Mouse (Mus musculus) thymus, postnatal 10 days (tissue): ENCODE results near the gene Fam163b.
A peak's percentile ranks its signal among the peaks of the same experiment; 100 is the strongest.

Experiments used
- DNase-seq, 2 experiments: peaks; one replicate each; pipeline ENCODE4 v3.0.0; 2021; ENCODE audit warnings: low spot score in 2 of 2

Gene Fam163b

GRCm38 (mm10) chr2:27135935-27136334 is 6.4 kb downstream of the Fam163b start:
- DNase-seq = no peak

- no peak for DNase-seq
These were observed 13.3 kb downstream of the Fam163b start for GRCm38 (mm10) chr2:27128990-27129389.

GRCm38 (mm10) chr2:27126496-27126895 is 15.8 kb downstream of the Fam163b start:
- peak; percentile 46 to 61 for DNase-seq

GRCm38 (mm10) chr2:27125979-27126378 is 16.3 kb downstream of the Fam163b start:
- peak; percentile 72 to 86 for DNase-seq

GRCm38 (mm10) chr2:27123121-27123520 is 19.2 kb downstream of the Fam163b start:
- DNase-seq = peak; percentile 51 to 67

- peak in 1 of 2 experiments; percentile 28 for DNase-seq
These were observed 19.7 kb downstream of the Fam163b start for GRCm38 (mm10) chr2:27122578-27122977.

- DNase-seq = peak; percentile 92 to 97
These were observed 20.5 kb downstream of the Fam163b start for GRCm38 (mm10) chr2:27121626-27122355.

GRCm38 (mm10) chr2:27120241-27120641 is 22.1 kb downstream of the Fam163b start:
- DNase-seq = peak; percentile 45

- no peak for DNase-seq
These were observed 22.5 kb downstream of the Fam163b start for GRCm38 (mm10) chr2:27119766-27120165.

GRCm38 (mm10) chr2:27118452-27118851 is 23.8 kb downstream of the Fam163b start:
- no peak for DNase-seq

- DNase-seq = no peak
These were observed 28.1 kb downstream of the Fam163b start for GRCm38 (mm10) chr2:27114169-27114568.

GRCm38 (mm10) chr2:27112585-27112984 is 29.7 kb downstream of the Fam163b start:
- DNase-seq = no peak

- no peak for DNase-seq
These were observed 33.2 kb downstream of the Fam163b start for GRCm38 (mm10) chr2:27109052-27109451.

- DNase-seq = no peak
These were observed 34.1 kb downstream of the Fam163b start for GRCm38 (mm10) chr2:27108144-27108543.

GRCm38 (mm10) chr2:27106816-27107215 is 35.5 kb downstream of the Fam163b start:
- DNase-seq = no peak

- DNase-seq = no peak
These were observed 38.7 kb downstream of the Fam163b start for GRCm38 (mm10) chr2:27103554-27103953.

- DNase-seq = no peak
These were observed 44.5 kb downstream of the Fam163b start for GRCm38 (mm10) chr2:27097776-27098175.

GRCm38 (mm10) chr2:27097241-27097656 is 45.0 kb downstream of the Fam163b start:
- DNase-seq = no peak

- DNase-seq = no peak
These were observed 45.8 kb downstream of the Fam163b start for GRCm38 (mm10) chr2:27096341-27096981.

GRCm38 (mm10) chr2:27095178-27095577 is 47.1 kb downstream of the Fam163b start:
- DNase-seq = no peak

- no peak for DNase-seq
These were observed 53.1 kb downstream of the Fam163b start for GRCm38 (mm10) chr2:27089238-27089637.

- DNase-seq = no peak
These were observed 53.6 kb downstream of the Fam163b start for GRCm38 (mm10) chr2:27088700-27089099.

GRCm38 (mm10) chr2:27088071-27088644 is 54.1 kb downstream of the Fam163b start:
- no peak for DNase-seq
